Mouse (Mus musculus) 416B (cell line): Measurements from ENCODE around the gene Carnmt1.

Experiments
- DNase-seq: peaks from one replicate; pipeline ENCODE4 v3.0.0; 2011; ENCODE audit warnings: low read depth

The Carnmt1 gene

DNA sequence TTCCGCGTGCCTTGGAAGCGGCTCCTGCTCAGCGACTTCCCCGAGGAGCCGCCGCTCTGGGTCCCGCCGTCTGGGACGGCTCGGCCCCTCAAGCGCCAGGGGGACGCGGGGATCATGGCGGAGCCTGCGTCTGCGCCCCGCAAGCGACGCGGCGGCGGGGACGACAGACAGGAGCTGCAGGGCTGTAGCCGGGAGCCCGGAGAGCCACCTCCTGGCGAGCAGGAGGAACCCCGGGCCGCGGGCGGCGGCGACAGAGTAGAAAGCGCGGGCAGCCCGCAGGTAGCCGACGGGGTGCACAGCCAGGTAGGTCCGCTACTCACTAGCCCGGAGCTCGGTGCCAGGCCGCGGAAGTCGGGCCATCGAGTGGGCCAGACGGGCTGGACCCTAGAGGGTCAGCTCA, 42.8 kb downstream of the Carnmt1 start:
- peak; percentile 29 for DNase-seq

GRCm38 (mm10) chr19:18716374-18716773, 45.8 kb downstream of the Carnmt1 start:
- peak; percentile 87 for DNase-seq

DNA sequence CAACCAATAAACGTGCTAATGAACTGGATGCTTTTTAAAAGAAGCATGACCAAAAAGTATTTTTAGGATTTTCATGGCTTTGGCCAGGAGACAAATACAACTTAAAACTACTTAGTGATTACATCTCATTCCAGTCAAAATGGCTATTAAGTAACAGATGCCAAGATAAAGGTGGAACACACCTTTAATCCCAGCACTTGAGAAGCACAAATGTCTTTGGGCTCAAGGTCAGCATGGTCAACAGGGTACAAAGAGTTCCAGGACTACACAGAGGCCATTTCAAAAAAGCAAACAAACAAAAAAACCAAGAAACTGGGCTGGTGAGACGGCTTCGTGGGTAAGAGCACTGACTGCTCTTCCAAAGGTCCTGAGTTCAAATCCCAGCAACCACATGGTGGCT, 49.8 kb downstream of the Carnmt1 start:
- no peak for DNase-seq

DNA sequence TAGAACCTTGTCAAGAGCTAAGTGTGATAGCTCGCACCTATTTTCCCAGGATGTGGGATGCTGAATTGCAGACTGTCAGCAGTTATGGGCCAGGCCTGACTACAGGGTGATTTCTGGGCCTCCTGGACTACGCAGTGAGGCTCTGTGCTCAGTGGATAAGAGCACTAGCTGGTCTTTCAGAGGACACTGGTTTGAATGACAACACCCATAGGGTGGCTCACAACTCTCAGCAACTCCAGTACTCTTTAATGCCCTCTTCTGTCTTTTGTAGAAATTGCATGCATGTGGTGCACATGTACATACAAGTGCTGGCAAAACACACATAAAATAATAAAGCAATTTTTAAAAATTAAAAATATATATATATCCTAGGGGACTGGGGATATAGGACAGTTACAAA, 54.6 kb downstream of the Carnmt1 start:
- DNase-seq: peak; percentile 55

DNA sequence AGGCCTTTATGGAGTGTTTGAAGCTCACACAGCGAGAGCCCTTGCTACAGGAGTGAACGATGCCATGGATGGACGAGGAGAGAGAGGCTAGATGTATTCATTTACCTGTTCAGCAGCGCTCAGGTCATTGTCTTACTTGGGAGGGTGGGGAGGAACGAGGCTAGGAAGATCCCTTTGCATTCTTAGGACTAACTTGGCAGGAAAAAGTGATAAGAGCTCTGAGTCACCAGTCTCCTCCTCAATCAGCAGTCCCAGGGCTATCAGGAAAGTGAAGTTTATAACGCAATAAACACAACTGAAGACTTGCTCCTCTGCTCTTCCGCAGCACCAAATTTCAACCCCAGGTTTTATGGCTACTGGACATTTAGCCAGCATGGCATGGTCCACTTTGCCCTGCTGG, 59.7 kb downstream of the Carnmt1 start:
- no peak for DNase-seq

GRCm38 (mm10) chr19:18731077-18731476, 60.5 kb downstream of the Carnmt1 start:
- no peak for DNase-seq

GRCm38 (mm10) chr19:18735901-18736300, 65.3 kb downstream of the Carnmt1 start:
- DNase-seq: no peak

DNA sequence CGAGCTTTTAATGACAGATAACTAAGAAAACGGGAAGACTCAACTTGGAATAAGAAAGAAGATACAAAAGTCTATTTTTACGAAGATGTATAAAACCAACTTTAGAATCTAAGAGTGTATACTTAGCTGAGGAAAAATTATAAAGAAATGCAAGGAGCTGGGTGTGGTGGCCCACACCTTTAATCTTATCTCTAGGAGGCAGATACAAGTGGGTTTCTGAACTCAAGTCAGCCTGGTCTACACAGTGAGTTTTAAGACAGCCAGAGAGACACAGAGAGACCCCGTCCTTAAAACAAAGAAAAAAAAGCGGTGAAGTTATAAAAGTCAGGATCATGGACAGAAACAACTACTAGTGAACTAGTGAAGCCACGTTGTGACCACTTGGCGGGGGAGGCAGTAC, 68.6 kb downstream of the Carnmt1 start:
- no peak for DNase-seq

- DNase-seq: peak; percentile 20
These were observed 73.4 kb downstream of the Carnmt1 start for GRCm38 (mm10) chr19:18743946-18744345.

DNA sequence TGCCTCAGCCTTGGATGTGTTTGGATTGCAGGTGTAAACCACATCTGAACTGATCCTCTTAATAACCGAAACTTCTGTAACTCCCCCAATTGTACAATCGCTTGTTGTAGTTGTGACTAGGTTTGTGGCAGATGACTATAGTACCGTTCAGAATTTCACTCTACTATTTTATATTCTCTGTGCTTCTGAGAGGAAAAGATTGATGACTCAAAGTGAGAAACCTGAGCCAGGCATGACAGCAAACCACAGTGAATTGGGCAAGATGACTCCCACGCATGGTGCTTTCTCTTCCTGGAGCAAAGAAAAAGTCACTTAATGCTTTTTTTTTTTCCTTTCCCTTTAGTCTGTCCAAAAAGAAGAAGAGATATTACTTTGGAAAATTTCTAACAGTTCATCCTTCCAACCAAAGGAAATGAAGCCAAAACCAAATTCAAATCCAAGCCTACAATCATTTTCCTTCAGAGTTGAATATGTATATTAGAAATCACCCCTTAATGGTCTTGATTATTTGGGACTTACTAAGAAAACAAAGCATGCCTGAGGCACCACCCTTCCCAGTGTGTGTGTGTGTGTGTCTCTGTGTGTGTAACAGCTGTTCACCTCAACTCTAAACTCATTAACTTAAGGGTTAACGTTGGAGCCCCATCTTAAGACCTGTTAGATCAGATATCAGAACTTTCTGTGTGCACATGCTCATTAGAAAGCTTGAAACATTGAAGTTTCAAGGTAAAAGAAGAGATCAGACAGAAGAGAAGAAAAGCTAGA, 76.2 kb downstream of the Carnmt1 start:
- DNase-seq: peak; percentile 72

- DNase-seq: no peak
These were observed 76.8 kb downstream of the Carnmt1 start for GRCm38 (mm10) chr19:18747379-18747778.

- DNase-seq: no peak
These were observed 79.2 kb downstream of the Carnmt1 start, which contains the start of gene Trpm6 for GRCm38 (mm10) chr19:18749598-18750339. Gene Trpm6 (plus strand): TSS chr19:18749983.
